Mouse (Mus musculus) activated CD4-positive, CD25-positive, alpha-beta regulatory T cell, adult 4 months (primary cell): Measurements from ENCODE around the gene Gpd2. TPM values are rescaled to one million over a fixed set of nuclear protein-coding genes. Genes with fewer than 3 reads are reported as not detected.
A peak's percentile ranks its signal among the peaks of the same experiment; 100 is the strongest.

Experiments
- ATAC-seq: one replicate; pipeline ENCODE4 v1.8.0; 2017
- polyA plus RNA-seq, 2 experiments: library from polyadenylated mRNA; unstranded; fragments of 100-300 nt; shearing (Covaris generic); gene quantifications; one replicate each; pipeline ENCODE4 v1.2.1; 2017

Gene Gpd2
- polyA plus RNA-seq, 2 experiments from 2014 or later: 13.9 to 14.6 TPM

DNA sequence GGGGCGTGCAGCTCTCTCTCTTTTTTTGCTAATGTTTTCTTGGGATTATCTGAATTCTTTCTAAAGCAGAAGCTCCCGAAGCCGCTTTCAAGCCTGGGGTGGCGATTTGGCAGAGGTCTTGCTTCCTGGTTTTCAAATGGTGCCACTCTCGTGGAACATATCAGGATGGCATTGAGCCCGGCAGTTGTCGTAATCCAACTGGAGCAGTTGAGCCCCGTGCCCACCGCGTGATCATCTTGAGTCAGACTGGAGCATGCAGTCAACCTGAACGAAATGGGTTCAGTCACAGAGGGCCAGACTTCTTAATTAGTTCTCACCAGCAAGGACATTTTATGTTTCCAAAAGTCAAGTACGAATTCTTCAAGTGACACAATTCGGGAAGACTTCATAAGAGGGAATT lies 158.6 kb downstream of the Gpd2 start:
- no peak for ATAC-seq

DNA sequence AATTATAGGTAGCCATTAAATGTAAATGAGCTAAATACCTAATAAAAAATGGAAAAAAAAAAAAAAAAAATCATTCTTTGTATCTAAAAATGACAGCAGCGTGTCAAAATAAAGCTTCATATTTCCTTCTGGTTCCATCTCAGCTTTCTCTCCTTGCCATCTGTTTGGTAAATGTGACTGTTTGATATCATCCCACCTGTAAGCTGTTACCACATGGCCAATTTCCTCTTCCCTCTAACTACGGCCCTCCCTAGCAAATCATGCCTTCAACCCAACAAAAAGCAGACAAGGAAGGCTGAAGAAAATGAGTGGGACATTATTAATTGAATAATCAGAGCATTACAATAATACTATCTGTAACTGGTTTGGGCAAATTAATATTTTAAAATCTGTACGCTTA lies 160.3 kb downstream of the Gpd2 start:
- ATAC-seq: no peak

DNA sequence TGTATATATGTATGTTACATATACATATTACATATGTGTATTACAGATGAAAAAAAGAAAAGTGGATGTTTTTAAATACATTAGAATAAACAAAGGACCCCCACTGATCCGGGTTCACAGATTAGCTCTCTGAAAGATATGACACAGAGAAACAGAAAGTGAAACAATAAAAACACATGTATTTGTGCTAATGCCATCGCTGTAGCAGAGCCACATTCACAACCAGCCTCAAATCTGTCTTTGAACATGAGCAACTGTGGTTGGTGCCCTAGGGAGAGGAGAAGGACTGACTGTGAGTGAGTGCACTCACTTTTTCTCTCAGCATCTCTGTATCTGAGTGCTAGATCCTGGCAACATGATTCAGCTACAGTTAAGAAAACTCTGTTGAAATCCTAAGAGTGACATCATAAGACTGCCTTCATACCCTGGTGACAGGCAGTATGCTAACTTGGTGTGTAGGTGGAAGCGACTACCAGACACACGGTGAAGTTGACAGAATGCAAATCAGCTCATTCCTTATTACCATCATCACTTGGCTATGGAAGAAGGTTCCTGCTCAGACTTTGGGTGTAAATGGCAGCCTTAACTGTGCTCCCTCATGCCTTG lies 170.1 kb downstream of the Gpd2 start:
- ATAC-seq: peak; percentile 82

DNA sequence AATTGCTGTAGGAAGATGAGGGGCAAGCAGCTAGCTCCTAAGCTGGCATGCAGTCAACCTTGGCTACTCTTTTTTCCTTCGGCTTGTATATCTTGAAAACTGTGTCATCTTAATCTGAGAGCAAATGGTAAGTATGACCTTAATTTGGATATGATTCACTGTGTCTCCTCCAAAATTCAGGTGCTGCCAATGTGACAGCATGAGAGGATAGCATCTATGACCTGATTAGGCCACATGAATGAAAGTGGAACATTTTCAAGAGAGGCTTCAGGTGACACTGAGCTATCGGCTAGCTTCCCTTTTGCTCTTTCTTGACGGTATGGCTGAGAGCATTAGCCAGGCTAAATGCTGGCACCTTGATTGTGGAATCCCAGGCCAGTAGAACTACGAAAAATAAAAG lies 171.0 kb downstream of the Gpd2 start:
- no peak for ATAC-seq

DNA sequence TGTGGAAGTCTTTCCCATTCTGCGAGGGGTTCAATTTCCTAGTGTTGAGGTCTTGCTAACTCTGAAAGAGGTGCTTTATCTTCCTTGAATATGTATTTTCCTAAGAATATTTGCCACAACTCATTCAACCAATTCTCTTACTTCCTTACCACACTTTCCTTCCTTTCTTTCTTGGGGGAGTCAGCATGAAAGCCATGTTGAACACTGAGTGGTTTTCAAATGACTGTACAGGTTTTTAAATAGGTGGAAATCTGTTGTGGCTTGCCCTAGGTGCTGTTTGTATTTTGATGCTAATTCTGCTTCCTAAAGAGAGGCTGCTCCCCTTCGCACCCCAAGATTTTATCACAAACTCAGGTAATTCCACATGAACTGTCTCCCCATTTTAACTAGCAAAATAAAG lies 174.1 kb downstream of the Gpd2 start:
- no peak for ATAC-seq

DNA sequence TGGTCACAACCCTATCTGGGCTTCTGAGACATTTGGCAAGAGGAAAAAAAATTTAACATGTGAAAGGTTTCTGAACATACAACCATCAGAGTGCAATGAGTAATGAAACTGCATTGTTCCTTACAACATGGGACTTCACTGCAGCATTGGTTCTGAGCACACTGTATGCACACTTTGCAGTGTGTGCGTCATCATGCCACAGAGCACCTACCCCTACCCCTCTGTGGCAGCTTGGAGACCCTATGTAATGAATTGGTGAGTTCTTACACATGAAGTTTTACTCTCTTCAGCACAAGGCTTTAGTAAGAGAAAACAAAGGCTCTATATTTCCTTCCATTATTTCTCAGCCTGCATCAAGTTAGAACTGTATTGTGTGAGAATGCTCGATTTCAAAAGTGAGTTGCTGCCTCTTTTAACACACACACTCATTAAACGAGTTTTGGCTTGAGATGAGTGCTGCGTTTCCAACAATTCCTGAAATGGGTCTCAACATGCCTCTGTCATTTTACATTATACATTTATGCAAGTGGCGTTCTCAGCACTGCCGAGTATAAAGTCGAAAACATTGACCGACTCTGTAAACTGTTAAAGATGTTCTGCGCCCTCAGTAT lies 177.2 kb downstream of the Gpd2 start:
- no peak for ATAC-seq

DNA sequence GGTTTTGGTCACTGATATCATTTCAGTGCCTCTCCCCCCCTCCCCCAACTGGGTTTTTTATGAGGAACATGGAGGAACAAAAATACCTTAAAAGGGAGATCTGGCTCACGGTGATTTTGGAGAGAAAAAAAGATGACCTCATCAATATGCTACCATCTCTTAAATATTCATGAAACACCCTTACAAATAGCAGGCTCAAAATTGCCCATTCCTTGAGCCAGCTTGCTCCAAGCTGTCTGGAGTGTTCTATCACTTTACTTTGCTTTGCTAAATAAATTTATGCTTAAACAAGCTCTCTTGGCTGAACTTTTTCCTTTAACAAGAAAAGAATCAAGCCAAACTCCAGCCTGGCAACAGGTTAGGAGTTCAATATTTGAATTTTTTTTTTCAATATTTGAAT lies 179.3 kb downstream of the Gpd2 start:
- ATAC-seq: no peak

Other genes with a start within 250 kb of the Gpd2 start
- 1 to 10 TPM; 1.7 to 3.2 TPM for gene Nr4a2, start 113.6 kb upstream of the Gpd2 start, polyA plus RNA-seq